Mouse (Mus musculus) spleen, adult 12 weeks (tissue): Measurements from ENCODE around the gene Slc26a3.

Experiments
- DNase-seq: peaks from one replicate; pipeline ENCODE4 v3.0.0; 2022; ENCODE audit warnings: low spot score

Gene Slc26a3

DNA sequence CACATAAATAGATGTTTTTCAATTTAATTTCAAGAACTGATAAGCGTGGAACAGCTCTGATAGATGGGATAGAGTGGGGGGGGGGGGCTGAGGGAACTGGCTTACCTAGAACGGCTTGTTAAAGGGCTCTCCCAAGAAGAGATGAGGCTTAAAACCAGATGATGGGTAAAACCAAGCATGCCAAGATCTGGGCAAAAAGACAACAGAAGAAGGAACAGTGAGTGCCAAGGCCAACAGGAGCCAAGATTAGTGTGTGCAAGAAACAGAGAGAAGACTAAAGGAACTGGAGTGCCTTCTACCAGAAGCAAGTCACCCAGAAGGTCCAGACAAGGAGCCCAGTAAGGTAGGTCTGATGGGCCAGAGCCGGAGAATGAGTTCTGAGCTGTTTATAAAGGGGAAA is at the start of gene Slc26a3:
Slc26a3 (plus strand) TSS at position 301 of the 400 bp plus-strand sequence.
- no peak for DNase-seq

DNA sequence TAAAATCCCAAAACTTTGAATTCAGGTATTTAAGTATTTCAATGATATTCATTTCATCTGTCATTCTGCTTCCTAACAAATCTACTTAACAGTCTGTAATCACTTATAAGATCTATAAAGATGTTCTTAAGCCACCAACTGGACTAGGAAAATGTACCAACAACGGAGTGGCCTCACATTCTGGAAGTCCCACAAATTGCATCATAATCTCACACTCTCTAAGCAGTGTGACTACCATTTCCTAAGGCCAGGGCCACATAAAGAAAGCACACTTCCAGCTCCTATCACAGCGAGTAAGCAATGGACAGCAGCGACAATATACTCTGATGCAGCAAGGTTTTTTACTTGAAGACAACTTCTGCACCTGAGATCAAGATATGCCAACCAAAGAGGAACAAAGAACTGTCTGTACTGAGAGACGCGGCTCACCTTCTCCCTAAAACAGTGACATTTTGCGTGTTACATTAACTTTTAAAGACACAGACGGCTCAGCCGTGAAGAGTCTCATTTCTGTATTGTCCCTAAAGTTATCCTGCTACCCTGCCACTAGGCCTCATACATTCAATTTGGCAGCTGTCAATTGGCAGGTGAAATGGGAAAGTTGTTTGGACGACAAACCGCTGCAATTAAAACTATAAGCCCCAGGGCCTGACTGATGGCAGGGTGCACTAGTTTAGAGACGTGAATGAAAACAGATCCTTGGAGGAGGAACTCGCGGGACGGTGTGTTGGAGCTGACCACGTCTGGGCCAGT is 40.3 kb upstream of the Slc26a3 start:
- DNase-seq, result no peak

DNA sequence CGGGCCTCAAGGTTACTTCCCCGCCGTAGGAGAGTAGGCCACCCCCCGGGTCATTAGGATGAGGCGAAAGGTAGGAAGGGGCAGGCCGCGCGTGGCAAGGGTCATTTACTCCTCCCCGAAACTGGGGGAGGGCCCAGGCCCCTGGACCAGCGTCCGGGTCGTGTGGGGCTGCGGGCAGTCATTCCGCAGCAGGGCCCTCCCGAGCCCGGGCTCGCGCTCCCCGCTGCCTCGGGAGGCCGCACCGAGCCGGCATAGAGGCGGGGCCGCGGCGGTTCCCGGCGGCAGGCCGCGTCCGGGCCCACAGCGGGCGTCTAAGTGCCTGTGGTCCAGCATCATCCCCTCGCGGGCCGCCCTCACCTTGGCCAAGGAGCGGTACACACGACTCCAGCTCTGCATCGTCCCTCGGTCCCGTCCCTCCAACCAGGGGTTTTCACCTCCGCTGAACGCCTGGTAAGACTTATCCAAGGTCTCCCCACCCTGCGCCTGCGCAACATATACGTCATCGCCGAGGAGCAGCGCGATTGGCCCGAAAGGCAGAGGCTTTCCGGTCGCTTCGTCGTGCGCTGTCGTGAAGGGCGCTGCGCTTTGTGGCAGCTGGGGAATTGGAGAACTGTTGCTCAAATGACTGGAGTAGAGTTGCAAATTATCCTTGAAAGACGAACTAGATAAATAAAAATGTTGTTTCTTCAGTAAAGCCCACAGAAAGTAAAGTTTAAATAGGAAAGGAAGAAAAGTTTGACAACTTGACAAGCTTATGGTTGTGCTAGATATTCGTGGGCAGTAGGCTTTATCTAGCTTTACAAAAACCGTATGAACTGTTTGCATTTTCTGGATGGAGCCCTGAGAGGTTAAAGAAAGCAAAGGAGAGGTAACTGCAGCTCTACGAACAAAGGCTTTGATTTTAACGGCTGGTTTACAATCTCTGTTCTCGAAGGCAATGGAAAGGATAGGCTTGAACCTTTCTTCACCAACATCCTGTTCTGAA is 39.4 kb upstream of the Slc26a3 start, which contains the start of gene Dld:
Dld (minus strand) TSS at position 510 of the 985 bp plus-strand sequence.
- peak; percentile 92 for DNase-seq

DNA sequence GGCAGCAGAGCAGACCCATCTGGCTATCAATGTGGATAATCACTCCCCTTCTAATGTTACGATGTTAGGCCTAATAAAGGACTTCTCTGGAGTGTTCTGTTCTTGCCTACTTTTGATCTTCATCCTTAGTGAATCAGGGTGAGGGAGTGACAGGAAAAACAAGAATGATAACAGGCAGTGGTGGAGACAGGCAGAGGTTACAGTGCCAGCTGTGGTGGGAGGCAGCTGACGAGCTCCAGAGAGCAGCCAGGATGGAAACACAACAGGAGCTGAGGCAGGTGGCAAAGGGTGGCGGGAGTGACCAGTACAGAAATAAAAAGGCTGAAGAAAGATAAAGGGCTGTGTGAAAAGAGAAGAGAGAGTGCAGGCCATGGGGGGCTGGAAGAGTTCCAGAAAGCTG is 24.2 kb upstream of the Slc26a3 start:
- no peak for DNase-seq

DNA sequence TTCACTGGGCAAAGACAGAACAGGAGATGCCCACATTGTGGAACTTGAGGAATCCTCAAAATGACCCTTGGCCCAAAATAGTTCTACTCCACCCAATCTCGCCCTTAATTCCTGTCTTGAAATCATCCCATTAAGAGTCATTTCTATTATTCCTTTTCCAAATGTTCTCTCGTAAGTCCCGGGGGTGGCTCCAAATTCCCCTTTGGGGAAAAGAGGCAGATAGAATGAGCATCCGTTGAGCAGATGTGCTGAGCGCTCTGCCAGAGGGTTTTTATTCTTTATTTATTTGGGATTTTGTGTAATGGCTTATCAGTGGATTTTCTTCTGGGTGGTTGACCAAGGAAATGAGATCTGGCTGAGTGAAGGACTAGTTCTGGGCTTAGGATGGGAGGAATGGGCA is 22.9 kb upstream of the Slc26a3 start:
- DNase-seq, result no peak

DNA sequence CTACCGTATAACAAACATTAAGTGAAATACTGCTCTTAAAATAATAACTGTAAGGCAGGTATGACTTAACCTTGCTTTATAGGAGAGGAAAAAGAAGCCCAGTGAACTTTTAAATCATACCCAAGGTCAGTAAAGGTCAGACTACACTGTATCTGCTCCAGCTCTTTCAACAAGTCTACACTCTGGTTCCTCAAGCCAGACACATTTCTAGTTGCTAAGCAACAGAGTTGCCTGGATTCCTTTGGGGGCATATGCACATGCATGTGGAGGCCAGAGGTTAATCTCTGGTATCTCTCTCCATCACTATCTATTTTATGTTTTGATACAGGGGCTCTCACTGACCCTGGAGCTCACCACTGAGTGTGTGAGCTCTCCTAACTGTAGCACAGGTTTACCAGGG is 21.6 kb upstream of the Slc26a3 start:
- DNase-seq, result no peak

DNA sequence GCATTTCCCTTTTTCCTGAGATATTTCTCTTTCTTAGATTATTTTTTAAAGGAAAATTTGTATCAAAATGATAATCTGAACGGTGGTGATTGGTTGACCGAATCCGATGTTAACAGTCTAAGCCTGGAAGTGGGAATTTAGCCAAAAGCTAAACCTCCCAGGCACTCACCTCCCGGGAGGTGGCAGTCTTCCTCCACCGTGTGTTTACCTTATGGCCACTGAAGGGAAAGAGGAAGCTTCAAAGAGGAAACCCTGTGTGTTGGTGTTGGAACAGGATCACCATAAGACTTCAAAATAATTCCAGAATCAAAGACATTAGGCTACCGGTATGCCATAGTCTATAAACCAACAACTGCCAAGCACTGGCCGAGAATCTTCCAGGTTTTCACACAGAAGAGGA is 21.0 kb upstream of the Slc26a3 start:
- no peak for DNase-seq

DNA sequence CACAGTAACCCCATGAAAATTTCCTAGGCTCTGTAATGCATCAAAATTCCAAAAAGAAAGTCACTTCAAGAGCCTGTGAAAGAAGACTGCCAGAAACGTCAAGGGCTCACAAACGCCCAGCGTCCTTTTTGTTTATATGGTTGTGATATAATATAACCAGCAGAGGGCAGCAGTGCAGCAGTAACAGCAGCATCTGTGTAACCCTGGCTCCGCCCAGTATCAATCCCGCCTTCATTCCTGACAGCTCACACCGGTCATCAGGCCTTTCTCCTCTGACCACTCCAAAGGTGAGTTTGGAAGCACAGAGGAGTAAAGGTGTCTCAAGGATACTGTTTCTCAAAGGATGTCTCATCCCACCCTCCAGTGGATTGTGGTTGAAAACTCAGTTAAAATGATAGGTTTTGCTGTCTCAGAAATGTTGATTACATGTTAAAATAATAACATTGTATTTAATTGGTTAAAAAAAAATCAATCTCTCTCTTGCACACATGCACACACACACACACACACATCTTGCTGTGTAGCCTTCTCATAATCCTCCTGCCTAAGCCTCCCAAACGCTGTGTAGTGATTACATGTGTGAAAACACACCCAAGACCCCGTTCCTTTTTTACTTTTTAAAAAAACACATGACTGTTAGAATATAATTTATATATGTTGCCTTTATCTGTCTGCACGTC is 15.9 kb upstream of the Slc26a3 start:
- DNase-seq, result no peak

DNA sequence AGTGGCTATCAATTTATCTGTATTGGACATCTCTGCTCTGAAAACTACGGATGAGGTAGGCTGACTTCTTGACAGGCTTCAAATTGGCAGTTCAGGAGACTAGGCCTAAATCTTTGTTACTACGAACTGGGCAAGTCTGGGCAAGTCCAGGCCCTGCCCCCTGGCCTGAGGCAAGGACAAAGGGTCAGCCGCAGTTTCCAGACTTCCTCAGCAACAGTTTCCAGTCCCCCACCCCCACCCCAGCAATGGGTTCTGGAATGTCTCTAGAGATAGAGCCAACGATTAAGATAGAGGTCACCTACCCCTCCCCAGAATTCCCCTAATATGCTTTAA is 15.4 kb upstream of the Slc26a3 start:
- DNase-seq, result no peak

DNA sequence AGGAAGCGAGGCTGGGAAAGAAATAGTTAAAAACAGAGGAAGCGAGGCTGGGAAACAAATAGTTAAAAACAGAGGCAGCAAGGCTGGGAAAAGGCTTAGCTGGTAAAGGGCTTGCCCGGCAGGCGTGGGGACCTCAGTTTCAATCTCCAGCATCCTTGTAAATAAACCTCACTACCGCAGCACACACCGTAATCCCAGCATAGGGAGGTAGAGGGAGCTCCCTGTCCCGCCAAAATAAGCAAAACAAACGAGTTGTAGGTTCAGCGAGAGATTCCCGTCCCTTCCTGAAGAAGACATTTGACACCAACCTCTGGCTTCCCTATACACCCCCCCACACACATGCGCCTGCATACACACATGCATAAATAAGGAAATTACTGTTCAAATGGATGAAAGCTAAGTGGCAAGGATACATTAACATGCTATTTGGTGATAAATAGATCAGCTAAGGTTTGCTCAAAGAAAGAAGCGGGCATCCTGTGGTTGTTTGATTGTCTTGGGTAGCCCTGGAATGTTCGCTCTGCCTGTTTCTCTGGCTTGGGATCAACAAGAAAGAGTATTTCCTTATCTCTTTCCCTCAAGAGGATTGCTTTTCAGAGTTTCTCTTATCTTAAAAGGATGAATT is 14.2 kb upstream of the Slc26a3 start:
- no peak for DNase-seq

DNA sequence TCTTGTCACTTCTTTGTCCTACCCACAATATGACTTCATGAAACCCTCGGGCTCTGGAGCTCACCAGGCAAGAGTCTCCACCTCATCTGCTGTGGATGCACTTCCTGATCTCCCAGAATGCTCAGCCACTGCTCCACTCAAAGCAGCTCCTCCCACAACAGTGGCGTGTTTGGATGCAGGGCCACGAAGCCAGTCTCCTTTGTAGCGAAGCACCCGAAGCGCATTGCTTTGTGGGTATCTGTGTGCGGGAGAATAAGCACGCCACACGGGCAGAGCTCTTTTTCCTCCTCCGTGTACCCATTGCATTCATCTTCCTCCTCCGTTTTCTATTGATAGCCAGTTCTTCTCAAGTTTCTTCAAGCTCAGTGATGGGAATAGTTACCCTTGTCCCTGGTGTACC is 13.4 kb upstream of the Slc26a3 start:
- DNase-seq, result no peak

DNA sequence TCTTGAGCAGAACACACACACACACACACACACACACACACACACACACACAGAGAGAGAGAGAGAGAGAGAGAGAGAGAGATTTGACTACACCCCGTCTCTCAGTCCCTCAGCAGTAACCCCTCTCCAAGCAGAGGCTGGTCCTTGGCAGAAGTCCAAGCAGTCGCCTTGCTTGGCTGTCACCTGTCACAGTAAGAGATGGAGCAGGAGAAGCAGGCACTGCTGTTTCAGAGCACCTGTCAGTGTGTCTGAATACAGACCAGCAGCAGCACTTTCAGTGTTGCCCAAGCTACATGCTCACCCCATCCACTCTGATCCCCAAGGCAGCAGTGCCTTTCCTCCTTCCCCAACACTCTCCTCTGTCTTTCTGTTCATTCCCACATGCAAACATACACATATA is 9.8 kb upstream of the Slc26a3 start:
- no peak for DNase-seq

DNA sequence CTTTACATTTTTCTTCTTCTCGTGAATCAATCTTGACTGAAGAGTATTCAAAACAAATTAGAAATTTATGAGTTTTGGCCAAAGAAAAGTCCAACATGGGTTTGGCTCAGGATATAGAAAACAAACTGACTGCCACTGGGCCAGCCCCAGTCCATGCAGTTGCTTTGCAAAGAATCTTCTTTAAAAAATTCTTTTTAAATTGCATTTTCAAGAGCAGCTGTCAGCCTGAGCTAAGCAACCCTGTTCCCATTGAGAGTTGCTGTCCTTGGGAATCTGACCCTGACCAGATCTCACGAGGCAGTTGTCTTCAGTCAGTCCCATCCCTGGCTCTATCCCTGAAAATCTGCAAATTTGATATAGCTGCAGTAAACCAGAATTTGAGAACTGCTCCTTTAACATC is 8.2 kb upstream of the Slc26a3 start:
- no peak for DNase-seq

DNA sequence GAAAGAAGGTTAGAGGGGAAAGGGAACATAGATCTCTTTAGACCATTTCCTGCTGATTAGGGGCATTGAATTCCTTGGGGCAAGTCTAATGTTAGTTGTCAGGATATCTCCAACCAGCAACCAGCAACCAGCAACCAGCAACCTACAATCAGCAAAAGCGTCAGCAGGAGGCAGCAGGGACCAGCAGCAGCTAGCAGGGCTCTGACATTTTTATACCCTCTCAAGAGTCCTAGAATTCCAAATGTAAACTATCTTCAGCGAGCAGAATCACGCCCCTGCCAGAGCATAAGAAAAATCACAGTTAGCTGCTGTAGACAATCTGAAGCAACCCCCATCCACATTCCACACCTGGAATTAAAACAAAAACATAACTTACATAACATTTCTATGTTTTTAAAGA is 3.4 kb upstream of the Slc26a3 start:
- DNase-seq, result no peak

DNA sequence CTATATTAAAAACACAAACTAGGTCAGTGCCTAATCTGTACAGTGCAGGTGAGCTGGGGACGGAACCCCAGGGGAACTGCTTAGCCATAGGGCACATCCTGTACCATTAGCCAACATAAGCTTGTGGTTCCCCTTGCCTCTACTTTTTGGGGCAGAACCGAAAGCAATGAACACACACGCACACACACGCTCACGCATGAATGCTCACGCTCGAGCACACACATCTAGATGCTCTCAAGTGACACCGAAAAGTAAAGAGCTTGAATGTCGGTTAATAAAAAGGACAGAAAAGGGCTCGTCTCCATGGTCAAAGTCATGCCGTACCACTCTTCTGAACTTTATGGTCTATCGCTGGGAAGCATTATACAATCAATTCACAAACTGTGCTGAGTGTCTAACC is 1.0 kb downstream of the Slc26a3 start:
- DNase-seq, result no peak

DNA sequence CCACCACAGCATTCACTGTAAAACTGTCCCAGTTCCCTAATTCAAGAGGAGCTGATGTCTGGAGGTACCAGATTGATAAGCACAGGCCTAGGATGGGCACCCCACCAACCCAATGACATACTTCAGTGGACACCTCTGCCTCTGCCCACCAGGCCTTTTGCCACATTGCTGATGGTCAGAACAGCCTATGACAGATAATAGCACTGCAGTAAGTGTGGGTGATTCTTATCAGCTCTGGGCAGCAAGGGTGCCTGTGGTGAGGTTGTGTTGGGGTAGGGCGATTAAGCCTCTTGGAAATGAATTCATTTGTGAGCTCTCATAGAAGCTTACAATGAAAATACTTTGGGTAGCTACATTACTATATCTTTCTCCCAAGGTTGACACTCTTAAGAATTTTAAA is 5.2 kb downstream of the Slc26a3 start:
- no peak for DNase-seq

DNA sequence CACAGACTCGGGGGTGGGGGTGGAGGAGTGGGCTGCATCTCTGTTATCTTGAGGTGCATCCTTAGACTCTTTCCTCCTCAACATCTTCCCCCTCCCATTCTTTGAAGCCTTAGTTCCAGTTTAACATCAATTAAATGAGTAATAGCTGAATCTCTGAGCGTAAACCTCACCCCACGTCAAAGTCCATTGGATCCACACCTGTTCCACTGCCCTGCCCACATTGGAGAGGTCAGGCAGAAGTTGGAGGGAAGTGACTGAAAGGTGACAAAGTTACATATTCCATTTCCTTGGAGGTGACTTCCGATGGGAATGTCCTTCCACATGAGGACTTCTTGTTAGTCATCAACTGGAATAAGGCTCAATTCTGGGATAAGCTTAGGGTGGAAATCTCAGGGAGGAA is 7.0 kb downstream of the Slc26a3 start:
- DNase-seq, result no peak

DNA sequence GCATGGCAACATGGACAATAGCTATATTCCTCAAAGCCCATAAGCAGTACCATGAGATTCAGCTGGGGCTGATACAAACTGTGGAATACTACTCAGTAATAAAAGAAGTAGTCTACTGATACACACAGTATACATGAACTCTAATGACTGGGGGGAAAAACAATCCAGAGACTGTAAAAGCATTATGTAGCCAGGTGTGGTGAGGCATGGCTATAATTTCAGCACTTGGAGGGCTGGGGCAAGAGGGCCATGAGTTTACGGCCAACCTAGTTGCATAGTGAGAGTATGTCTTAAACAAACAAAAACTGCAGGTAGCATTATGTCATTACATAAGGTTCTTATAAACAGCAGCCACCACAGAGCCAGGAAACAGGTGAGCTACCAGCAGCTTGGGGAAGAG is 10.2 kb downstream of the Slc26a3 start:
- no peak for DNase-seq

DNA sequence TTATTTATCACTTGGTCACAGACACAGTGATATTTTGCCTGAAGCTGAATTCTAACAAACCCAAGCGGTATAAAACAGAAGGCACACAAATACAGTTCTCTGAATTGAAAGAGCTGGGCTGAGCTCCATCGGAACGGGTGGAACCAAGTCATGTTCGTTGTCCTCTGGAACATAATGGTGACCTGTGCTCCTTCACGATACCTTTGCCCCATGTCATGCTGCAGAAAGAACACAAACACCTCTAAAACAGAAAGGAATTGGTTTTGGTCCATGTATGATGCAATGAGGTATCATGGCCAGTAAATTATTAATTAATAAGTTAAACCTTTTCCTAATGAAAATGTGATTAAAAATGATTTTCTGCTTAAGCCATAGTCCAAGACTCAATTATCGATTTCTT is 11.3 kb downstream of the Slc26a3 start:
- no peak for DNase-seq

DNA sequence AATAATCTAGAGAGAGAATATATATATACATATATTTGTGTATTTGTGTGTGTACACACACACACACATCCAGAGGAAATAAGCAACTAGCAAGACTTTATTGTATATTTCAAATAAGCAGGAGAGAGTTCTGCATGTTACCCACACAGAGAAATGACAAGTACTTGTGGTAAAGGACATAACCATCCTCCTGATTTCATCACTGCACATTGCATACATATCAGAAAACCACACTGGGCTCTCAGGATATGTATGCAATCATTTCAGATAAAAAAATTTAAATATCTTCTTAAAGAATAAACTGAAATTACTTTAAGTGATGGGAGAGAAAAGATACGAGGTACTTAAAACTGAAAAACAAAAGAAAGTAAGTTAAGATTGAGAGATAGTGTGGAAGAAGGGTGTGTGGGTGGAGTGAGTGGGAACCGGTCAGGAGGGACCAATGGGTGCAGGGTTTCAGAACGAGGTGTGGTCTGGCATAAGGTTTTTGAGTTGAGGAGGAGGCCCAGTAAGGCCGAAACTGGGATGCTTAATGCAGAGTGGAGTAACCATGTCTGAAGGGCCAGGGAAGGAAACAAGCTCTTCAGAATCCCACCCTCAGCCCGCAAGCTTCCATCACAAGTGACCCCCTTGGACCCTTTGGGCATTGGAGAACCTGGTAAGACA is 14.0 kb downstream of the Slc26a3 start:
- DNase-seq, result no peak

DNA sequence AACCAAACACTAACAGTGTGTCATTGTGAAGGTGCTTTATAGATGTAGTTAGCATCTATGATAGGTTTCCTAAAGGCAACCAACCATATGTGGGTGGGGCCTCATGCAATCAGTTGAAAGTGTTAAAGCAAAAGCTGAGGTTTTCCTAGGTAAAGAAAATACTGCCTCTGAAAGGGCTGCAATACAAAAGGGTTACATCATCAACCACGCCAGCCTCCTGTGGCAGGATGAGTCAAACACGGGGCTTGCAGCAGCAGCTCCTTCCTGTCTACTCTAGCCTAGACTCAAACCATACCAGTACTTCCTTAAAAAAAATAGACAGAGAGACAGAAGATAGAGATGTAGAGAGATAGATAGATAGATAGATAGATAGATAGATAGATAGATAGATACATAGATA is 25.3 kb downstream of the Slc26a3 start:
- no peak for DNase-seq
